Mouse (Mus musculus): Measurements from ENCODE around the gene Slc12a3.

GRCm38 (mm10) chr8:94392147-94392546 lies 63.1 kb downstream of the Slc12a3 start:
- no peak for TF ChIP-seq MAX (IDR thresholded peaks at IDR 0.05)
- TF ChIP-seq MYOG (IDR thresholded peaks at IDR 0.05; ENCODE audit: control insufficient read depth, extremely low read depth, insufficient read length), result no peak
- TF ChIP-seq CTCF (IDR thresholded peaks at IDR 0.05; ENCODE audit: control insufficient read depth, insufficient read depth, insufficient read length), result no peak
- no peak for TF ChIP-seq USF1 (IDR thresholded peaks at IDR 0.05; ENCODE audit: low read depth)
- no peak for TF ChIP-seq CEBPB (IDR thresholded peaks at IDR 0.05; ENCODE audit: low read depth)
- no peak for TF ChIP-seq MYOD1 (IDR thresholded peaks at IDR 0.05; ENCODE audit: control insufficient read depth, insufficient read length, low read depth)
- no peak for TF ChIP-seq FOSL1 (IDR thresholded peaks at IDR 0.05; ENCODE audit: insufficient read depth, low read length, poor library complexity, severe bottlenecking)

All from C2C12 (cell line).